Mouse (Mus musculus) kidney, embryonic 16.5 days (tissue): ENCODE data around the gene Gm2310. TPM values are rescaled to one million over a fixed set of nuclear protein-coding genes. Genes with fewer than 3 reads are reported as not detected.
A peak's percentile ranks its signal among the peaks of the same experiment; 100 is the strongest.
"Not testable (repeated sequence)": the region's sequence is repeated elsewhere in the genome, so short reads cannot be mapped to it uniquely, and the experiment has no call there.

Experiments used
- ATAC-seq: fragments of 200-750 bp; cut with Nextera tagmentation; 2 replicates; pipeline ENCODE4 v1.8.0; 2017; ENCODE audit warnings: moderate TSS enrichment; ENCODE audit not compliant: low FRiP score, low TSS enrichment
- H3K27ac ChIP-seq: fragments of 300-500 bp; sonication (generic); 2 replicates; pipeline ENCODE4 v1.5.1; 2014; ENCODE audit warnings: low read length
- H3K27me3 ChIP-seq: fragments of 300-500 bp; sonication (generic); 2 replicates; pipeline ENCODE4 v1.6.1; 2014; ENCODE audit warnings: low read length, control low read depth, mixed read lengths; ENCODE audit not compliant: insufficient read depth
- H3K36me3 ChIP-seq: fragments of 300-500 bp; sonication (generic); 2 replicates; pipeline ENCODE4 v1.6.1; 2014; ENCODE audit warnings: low read length, control low read depth, mixed read lengths; ENCODE audit not compliant: insufficient read depth
- H3K4me1 ChIP-seq: fragments of 300-500 bp; sonication (generic); 2 replicates; pipeline ENCODE4 v1.6.1; 2014; ENCODE audit warnings: low read length, control low read depth, mixed read lengths; ENCODE audit not compliant: insufficient read depth
- H3K4me2 ChIP-seq: fragments of 300-500 bp; sonication (generic); replicated peaks from 2 replicates; pipeline ENCODE4 v1.6.1; 2014; ENCODE audit warnings: low read depth, low read length
- H3K4me3 ChIP-seq: fragments of 300-500 bp; sonication (generic); 2 replicates; pipeline ENCODE4 v1.5.1; 2014; ENCODE audit warnings: mild to moderate bottlenecking, low read length
- H3K9ac ChIP-seq: fragments of 300-500 bp; sonication (generic); replicated peaks from 2 replicates; pipeline ENCODE4 v1.6.1; 2014; ENCODE audit warnings: low read length
- H3K9me3 ChIP-seq: fragments of 300-500 bp; sonication (generic); 2 replicates; pipeline ENCODE4 v1.6.1; 2016; ENCODE audit warnings: low read length, control low read depth
- WGBS: fragments of 180-500 bp; shearing (Covaris S2); extraction: QIAGEN DNeasy Blood & Tissue Kit; methylation state at CpG from one replicate; pipeline ENCODE4 v1.1.7; 2014; 5-methylcytosine and 5-hydroxymethylcytosine counted together
- polyA plus RNA-seq: library from polyadenylated mRNA; unstranded; fragments of >200 nt; fragmentation: Nextera tagmentation; extraction: Ambion mirVana; gene quantifications from 2 replicates; pipeline ENCODE4 v1.2.1, GENCODE M21; 2015

Gene Gm2310
- not detected in 2 replicates for polyA plus RNA-seq

DNA sequence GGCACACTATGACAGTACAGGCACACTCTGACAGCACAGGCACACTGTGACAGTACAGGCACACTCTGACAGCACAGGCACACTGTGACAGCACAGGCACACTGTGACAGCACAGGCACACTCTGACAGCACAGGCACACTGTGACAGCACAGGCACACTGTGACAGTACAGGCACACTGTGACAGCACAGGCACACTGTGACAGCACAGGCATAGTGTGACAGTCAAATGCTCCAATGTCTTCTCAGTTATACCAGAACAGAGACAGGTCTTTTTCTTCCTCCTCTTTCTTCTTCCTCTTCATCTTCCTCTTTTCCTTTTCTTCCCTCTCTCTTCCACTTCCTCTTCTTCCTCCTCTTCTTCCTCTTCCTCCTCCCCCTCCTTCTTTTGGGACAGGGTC, at the start of gene Gm2310:
TSS of gene Gm2310 (minus strand) at position 101 of the 400 bp plus-strand sequence.
- H3K36me3 ChIP-seq, H3K4me3 ChIP-seq, ATAC-seq, H3K9ac ChIP-seq, H3K9me3 ChIP-seq, H3K27ac ChIP-seq, H3K4me2 ChIP-seq, H3K4me1 ChIP-seq, H3K27me3 ChIP-seq: not testable (repeated sequence)

- H3K4me3 ChIP-seq: peak overlapping the region; percentile 48
- no peaks in the 10 kb centered on the region for H3K27me3 ChIP-seq
- WGBS: under 1% methylated on average over 61 of the region's 61 CpGs
- H3K27ac ChIP-seq: peak overlapping the region; percentile 62
- H3K9ac ChIP-seq: peak overlapping the region; percentile 59
- ATAC-seq: peak; percentile 86
- no peaks in the 10 kb centered on the region for H3K9me3 ChIP-seq
- H3K4me2 ChIP-seq: peak overlapping the region; percentile 88
- H3K4me1 ChIP-seq: peaks cover 11% of the 10 kb centered on the region; the same call in 1 of the 2 replicates
- H3K36me3 ChIP-seq: no peaks in the 10 kb centered on the region
These were observed 49.1 kb upstream of the Gm2310 start for GRCm38 (mm10) chr15:8568645-8569528.

- Histone ChIP-seq H3K4me3 (peak overlapping the region; percentile 48), H3K9ac (peak overlapping the region; percentile 59), H3K4me1 (peaks cover 11% of the 10 kb centered on the region; the same call in 1 of the 2 replicates), H3K9me3 (no peaks in the 10 kb centered on the region), H3K4me2 (peak overlapping the region; percentile 88), H3K27me3 (no peaks in the 10 kb centered on the region), H3K36me3 (no peaks in the 10 kb centered on the region), H3K27ac (peak overlapping the region; percentile 62)
- 3% methylated on average over 7 of the region's 7 CpGs for WGBS
- ATAC-seq: peak; percentile 65; the same call in 1 of the 2 replicates
These were observed 48.5 kb upstream of the Gm2310 start for GRCm38 (mm10) chr15:8568286-8568644.

DNA sequence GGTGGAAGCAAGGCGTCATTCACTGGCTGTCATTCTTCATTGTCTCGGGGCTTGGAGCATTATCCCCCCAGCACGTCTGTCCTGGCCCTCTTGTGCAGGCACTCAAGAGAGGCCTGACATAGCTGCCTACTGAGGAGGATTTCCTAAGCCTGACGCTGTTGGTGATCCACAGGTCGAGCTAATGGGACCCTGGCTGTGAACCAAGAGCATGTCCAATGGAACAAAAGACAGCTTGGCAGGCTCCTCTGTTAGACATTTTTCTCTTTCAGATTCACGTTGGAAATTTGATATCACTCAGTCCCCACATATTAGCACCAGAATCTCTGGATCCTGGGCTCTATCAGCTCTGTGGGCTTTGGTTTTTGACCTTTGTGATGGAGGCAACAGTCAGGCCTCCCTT, 45.7 kb upstream of the Gm2310 start:
- Histone ChIP-seq H3K27me3 (no peaks in the 10 kb centered on the region), H3K4me1 (peaks cover 11% of the 10 kb centered on the region; the same call in 1 of the 2 replicates), H3K27ac (no peak overlapping the region), H3K9me3 (no peaks in the 10 kb centered on the region), H3K9ac (no peak overlapping the region), H3K36me3 (no peaks in the 10 kb centered on the region), H3K4me2 (no peak overlapping the region), H3K4me3 (no peak overlapping the region)
- 68% methylated on average over 6 of the region's 6 CpGs for WGBS
- ATAC-seq: no peak

DNA sequence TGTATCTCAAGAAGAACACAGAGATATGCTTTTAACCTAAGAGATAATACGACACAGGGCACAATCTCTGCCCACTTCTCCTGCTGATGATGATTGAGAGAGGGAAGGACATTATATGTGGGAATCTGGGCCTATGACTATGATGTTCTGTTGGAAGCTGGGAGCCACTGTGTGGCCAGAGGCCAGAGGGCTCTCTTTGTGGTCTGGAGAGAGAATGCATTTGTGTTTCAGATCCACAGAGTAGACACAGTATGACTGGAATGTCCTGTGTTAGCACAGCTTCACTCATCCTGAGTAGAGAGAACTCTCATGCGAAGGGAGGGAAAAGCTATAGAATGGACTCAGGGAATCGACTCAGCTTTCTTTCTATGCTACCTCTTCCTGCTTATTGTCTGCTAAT, 44.6 kb upstream of the Gm2310 start:
- no peaks in the 10 kb centered on the region for H3K36me3 ChIP-seq
- no peak overlapping the region for H3K27ac ChIP-seq
- H3K4me1 ChIP-seq: peaks cover 9% of the 10 kb centered on the region; the same call in 1 of the 2 replicates
- no peak overlapping the region for H3K4me3 ChIP-seq
- H3K27me3 ChIP-seq: no peaks in the 10 kb centered on the region
- no peaks in the 10 kb centered on the region for H3K9me3 ChIP-seq
- no peak for ATAC-seq
- no peak overlapping the region for H3K4me2 ChIP-seq
- 84% methylated on average over 3 of the region's 3 CpGs for WGBS
- H3K9ac ChIP-seq: no peak overlapping the region

DNA sequence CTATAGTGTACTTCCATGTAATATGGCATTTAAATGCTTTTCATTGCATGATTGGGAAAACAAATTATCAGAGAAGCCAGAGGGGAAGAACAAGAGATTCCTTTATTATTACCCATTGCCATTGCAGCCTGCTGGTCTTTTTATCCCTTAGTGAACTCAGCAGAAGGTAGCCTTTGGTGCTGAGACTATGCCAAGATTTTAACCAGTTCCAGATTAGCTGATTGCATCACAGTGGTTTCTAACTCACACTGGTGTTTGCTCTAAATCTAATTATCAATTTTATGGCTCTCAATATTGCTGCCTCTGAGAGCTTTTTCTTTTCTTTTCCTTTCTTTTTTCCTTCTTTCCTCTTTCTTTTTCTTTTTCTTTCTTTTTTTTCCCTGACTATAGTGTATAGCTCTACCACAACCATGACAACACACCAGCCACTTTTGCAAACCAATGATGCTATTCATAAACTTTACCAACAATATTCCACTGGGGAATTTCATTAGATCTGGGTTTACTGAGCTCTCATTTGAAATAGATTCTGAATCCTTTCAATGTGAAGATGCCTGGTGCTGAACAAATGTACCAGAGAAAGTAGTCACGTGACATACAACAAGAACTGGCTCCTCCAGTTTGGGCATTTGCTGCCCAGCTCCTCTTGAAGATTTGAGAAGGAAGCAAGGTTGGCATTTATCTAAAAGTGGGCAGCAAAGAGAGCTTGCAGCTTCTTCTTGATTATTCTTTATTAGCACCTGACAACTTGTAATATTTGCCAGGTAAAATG, 43.9 kb upstream of the Gm2310 start:
- Histone ChIP-seq H3K4me1 (peaks cover 9% of the 10 kb centered on the region; the same call in 1 of the 2 replicates), H3K27ac (no peak overlapping the region), H3K27me3 (no peaks in the 10 kb centered on the region), H3K4me3 (no peak overlapping the region), H3K36me3 (no peaks in the 10 kb centered on the region), H3K9me3 (no peaks in the 10 kb centered on the region), H3K4me2 (no peak overlapping the region), H3K9ac (no peak overlapping the region)
- 81% methylated on average over 1 of the region's 1 CpGs for WGBS
- no peak for ATAC-seq

- Histone ChIP-seq H3K9ac (no peak overlapping the region), H3K36me3 (no peaks in the 10 kb centered on the region), H3K4me1 (peaks cover under 1% of the 10 kb centered on the region; the same call in 1 of the 2 replicates), H3K9me3 (no peaks in the 10 kb centered on the region), H3K4me2 (no peak overlapping the region), H3K4me3 (no peak overlapping the region), H3K27ac (no peak overlapping the region), H3K27me3 (no peaks in the 10 kb centered on the region)
- 87% methylated on average over 7 of the region's 7 CpGs for WGBS
- ATAC-seq: no peak
These were observed 43.0 kb upstream of the Gm2310 start for GRCm38 (mm10) chr15:8562776-8563175.

GRCm38 (mm10) chr15:8531201-8531600, 11.4 kb upstream of the Gm2310 start:
- 78% methylated on average over 5 of the region's 5 CpGs for WGBS

GRCm38 (mm10) chr15:8512957-8513356, 6.8 kb downstream of the Gm2310 start:
- H3K9ac ChIP-seq: no peak overlapping the region
- H3K36me3 ChIP-seq: no peaks in the 10 kb centered on the region
- no peaks in the 10 kb centered on the region; the same call in 1 of the 2 replicates for H3K4me1 ChIP-seq
- H3K9me3 ChIP-seq: no peaks in the 10 kb centered on the region
- H3K27me3 ChIP-seq: no peaks in the 10 kb centered on the region
- no peak for ATAC-seq
- WGBS: 62% methylated on average over 5 of the region's 5 CpGs
- no peak overlapping the region for H3K4me3 ChIP-seq
- H3K27ac ChIP-seq: no peak overlapping the region
- H3K4me2 ChIP-seq: no peak overlapping the region

More at GRCm38 (mm10) chr15:8531201-8531600, 11.4 kb upstream of the Gm2310 start:
- H3K4me3 ChIP-seq: no peak overlapping the region
- H3K27ac ChIP-seq: no peak overlapping the region
- H3K36me3 ChIP-seq: no peaks in the 10 kb centered on the region
- H3K4me2 ChIP-seq: no peak overlapping the region
- no peaks in the 10 kb centered on the region for H3K9me3 ChIP-seq
- no peak overlapping the region for H3K9ac ChIP-seq
- H3K27me3 ChIP-seq: no peaks in the 10 kb centered on the region
- no peaks in the 10 kb centered on the region for H3K4me1 ChIP-seq
- no peak for ATAC-seq
